Mouse (Mus musculus) neural tube, embryonic 12.5 days (tissue): ENCODE results near the gene Zfp580. TPM values are rescaled to one million over a fixed set of nuclear protein-coding genes. Genes with fewer than 3 reads are reported as not detected.

ENCODE experiments used
- ATAC-seq: fragments of 200-750 bp; cut with Nextera tagmentation; 2 replicates; pipeline ENCODE4 v1.8.0; 2017; ENCODE audit warnings: low read depth, mild to moderate bottlenecking, moderate TSS enrichment, moderate library complexity; ENCODE audit not compliant: low FRiP score
- H3K27ac ChIP-seq: fragments of 300-500 bp; sonication (generic); 2 replicates; pipeline ENCODE4 v1.5.1; 2016
- H3K27me3 ChIP-seq: fragments of 300-500 bp; sonication (generic); replicated peaks from 2 replicates; pipeline ENCODE4 v1.6.1; 2016; ENCODE audit warnings: mild to moderate bottlenecking
- H3K36me3 ChIP-seq: fragments of 300-500 bp; sonication (generic); 2 replicates; pipeline ENCODE4 v1.6.1; 2016; ENCODE audit warnings: mild to moderate bottlenecking
- H3K4me1 ChIP-seq: fragments of 300-500 bp; sonication (generic); 2 replicates; pipeline ENCODE4 v1.6.1; 2016
- H3K4me2 ChIP-seq: fragments of 300-500 bp; sonication (generic); replicated peaks from 2 replicates; pipeline ENCODE4 v1.6.1; 2016; ENCODE audit warnings: mild to moderate bottlenecking
- H3K4me3 ChIP-seq: fragments of 300-500 bp; sonication (generic); 2 replicates; pipeline ENCODE4 v1.5.1; 2016
- H3K9ac ChIP-seq: fragments of 300-500 bp; sonication (generic); 2 replicates; pipeline ENCODE4 v1.6.1; 2016; ENCODE audit warnings: mild to moderate bottlenecking
- H3K9me3 ChIP-seq: fragments of 300-500 bp; sonication (generic); 2 replicates; pipeline ENCODE4 v1.6.1; 2016; ENCODE audit warnings: mild to moderate bottlenecking
- WGBS: fragments of 180-500 bp; shearing (Covaris S2); methylation state at CpG from one replicate; pipeline ENCODE4 v1.1.7; 2016; 5-methylcytosine and 5-hydroxymethylcytosine counted together
- polyA plus RNA-seq: library from polyadenylated mRNA; unstranded; fragments of >200 nt; fragmentation: Nextera tagmentation; extraction: Ambion mirVana; gene quantifications from 2 replicates; pipeline ENCODE4 v1.2.1, GENCODE M21; 2016

The Zfp580 gene
- polyA plus RNA-seq, 1 experiment from 2014 or later = 56.0 TPM

DNA sequence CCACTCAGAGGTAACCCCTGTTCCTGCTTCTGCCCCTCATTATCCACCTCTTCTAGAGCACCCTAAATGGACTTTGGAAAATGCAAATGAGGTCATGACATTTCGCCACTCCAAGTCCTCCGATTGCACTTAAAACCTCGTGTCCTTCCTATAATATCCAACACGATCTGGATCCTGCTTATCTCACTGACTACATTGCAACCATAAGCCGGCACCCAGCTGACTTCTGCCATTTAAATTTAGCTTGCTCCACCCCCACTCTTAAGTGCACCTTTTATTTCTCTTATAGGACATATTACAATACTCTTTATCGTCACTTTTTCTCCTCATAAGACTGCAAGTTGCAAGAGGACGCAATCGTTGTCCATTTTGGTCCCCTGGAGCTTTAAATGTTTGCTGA, 13.9 kb upstream of the Zfp580 start:
- ATAC-seq = no peak
- WGBS = 92% methylated on average over 8 of the region's 8 CpGs
- no peak overlapping the region for H3K27ac ChIP-seq
- no peaks in the 10 kb centered on the region for H3K9me3 ChIP-seq
- H3K9ac ChIP-seq = peak overlapping the region; percentile 82
- H3K4me2 ChIP-seq = peak overlapping the region; percentile 57
- H3K4me3 ChIP-seq = peak overlapping the region; percentile 62
- peaks cover 37% of the 10 kb centered on the region for H3K36me3 ChIP-seq
- H3K27me3 ChIP-seq = no peaks in the 10 kb centered on the region
- H3K4me1 ChIP-seq = no peaks in the 10 kb centered on the region; the same call in 1 of the 2 replicates

DNA sequence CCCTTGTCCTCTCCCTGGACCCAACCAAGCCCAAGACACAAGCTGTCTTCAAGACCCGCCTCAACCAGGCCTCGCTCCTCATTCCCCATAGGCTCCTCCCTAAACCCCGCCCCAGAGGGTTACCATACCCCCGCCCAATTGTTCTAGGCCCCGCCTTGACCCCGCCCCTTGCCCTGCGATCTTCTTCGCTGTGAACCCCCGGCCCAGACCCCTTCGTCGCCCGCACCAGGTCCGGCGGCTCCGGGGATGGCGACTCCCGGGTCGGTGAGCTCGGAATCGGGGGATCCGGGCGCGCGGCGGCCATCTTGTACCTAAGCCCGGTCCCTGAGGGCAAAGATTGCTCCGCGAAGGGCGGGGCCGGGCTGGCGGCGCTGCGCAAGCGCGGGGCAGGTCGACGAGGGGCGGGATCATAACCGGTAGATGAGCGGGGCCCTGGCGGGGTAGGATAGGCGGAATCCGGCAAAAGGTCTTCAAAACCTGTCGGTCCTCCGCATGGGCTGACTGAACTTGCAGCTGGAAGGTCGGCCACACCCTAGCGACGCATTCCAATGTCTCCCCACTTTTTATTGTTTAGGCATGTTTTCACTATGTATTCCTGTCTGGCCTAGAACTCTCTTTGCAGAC, 13.1 kb upstream of the Zfp580 start, which contains the start of gene Zfp784:
Zfp784 (minus strand) TSS at position 338 of the 624 bp plus-strand sequence.
- under 1% methylated on average over 48 of the region's 48 CpGs for WGBS
- H3K4me3 ChIP-seq = peak within 1 kb of the TSS; percentile 62

DNA sequence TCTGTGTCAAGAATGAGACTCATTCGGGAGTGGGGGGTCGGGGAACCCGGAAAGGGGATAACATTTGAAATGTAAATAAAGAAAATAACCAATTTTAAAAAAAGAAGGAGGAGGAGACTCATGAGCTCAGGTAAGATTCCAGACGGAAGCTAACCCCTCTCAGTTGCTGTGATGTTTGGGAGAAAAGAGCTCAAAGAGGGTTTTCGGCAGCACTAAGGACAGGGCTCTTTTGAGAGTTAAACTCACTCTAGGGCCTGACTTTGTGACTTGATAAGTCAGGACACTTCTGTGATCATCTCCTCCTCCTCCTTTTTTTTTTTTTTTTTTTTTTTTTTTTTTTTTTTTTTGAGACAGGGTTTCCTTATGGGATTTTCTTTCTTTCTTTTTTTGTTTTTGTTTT, 12.4 kb upstream of the Zfp580 start:
- Histone ChIP-seq H3K36me3 (peaks cover 22% of the 10 kb centered on the region), H3K27ac (no peak overlapping the region), H3K9me3 (no peaks in the 10 kb centered on the region), H3K9ac (peak overlapping the region; percentile 82; the same call in 1 of the 2 replicates), H3K4me2 (peak overlapping the region; percentile 57), H3K4me1 (no peaks in the 10 kb centered on the region; the same call in 1 of the 2 replicates), H3K4me3 (peak overlapping the region; percentile 62), H3K27me3 (no peaks in the 10 kb centered on the region)
- no peak for ATAC-seq
- WGBS = 49% methylated on average over 5 of the region's 5 CpGs

More for the DNA sequence above, 13.1 kb upstream of the Zfp580 start, which contains the start of gene Zfp784:
- Histone ChIP-seq H3K27me3 (no peaks in the 10 kb centered on the region), H3K9me3 (no peaks in the 10 kb centered on the region), H3K27ac (peak within 1 kb of the TSS; percentile 90), H3K36me3 (peaks cover 29% of the 10 kb centered on the region), H3K9ac (peak within 1 kb of the TSS; percentile 82), H3K4me1 (no peaks in the 10 kb centered on the region; the same call in 1 of the 2 replicates), H3K4me2 (peak within 1 kb of the TSS; percentile 57)
- peak; percentile 96 for ATAC-seq

DNA sequence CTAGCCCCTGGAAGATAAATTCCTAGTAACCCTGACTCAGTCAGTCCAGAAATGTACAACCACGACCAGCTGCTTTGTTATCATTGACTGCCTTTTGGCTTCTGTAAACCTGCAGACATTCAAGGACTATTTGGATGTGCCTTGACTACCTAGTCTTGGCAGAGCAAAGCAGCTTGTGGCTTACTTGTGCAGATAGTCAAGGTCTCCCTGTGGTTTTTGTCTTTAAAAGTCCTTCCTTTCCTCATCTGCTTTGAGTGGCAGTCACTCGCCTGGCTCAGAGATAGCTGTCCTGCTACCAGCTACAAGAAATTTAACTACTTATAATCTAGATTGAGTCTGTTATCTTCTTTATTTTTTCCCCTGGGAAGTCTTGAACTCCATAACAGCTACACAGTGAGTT, 6.4 kb upstream of the Zfp580 start:
- no peaks in the 10 kb centered on the region for H3K9me3 ChIP-seq
- no peaks in the 10 kb centered on the region for H3K4me1 ChIP-seq
- ATAC-seq = no peak
- no peaks in the 10 kb centered on the region; the same call in 1 of the 2 replicates for H3K36me3 ChIP-seq
- H3K4me3 ChIP-seq = no peak overlapping the region
- no peak overlapping the region for H3K27ac ChIP-seq
- H3K4me2 ChIP-seq = no peak overlapping the region
- H3K27me3 ChIP-seq = no peaks in the 10 kb centered on the region
- H3K9ac ChIP-seq = no peak overlapping the region
- WGBS = 87% methylated on average over 2 of the region's 2 CpGs

DNA sequence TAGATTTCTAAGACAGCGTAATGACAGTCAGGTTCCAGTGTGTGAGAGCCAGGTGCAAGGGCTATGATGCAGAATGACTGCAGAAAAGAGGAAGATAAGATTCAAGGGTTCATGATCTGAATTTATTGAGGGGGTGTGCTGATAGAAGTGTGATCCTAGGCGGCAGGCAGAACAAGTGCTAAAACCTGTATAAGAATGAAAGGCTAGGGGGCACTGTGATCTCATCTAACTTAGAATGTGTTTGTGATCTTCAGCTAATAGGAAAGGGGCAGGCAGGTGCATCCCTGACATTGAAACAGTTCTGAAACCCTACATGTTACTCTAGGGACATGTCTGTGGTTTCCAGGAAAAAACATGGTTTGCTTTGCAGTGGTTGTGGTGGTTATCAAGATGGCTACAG, 5.2 kb upstream of the Zfp580 start:
- Histone ChIP-seq H3K9ac (no peak overlapping the region), H3K36me3 (no peaks in the 10 kb centered on the region; the same call in 1 of the 2 replicates), H3K4me2 (no peak overlapping the region), H3K27me3 (no peaks in the 10 kb centered on the region), H3K9me3 (no peaks in the 10 kb centered on the region), H3K4me3 (no peak overlapping the region), H3K27ac (no peak overlapping the region), H3K4me1 (peaks cover 6% of the 10 kb centered on the region)
- 66% methylated on average over 2 of the region's 2 CpGs for WGBS
- no peak for ATAC-seq

DNA sequence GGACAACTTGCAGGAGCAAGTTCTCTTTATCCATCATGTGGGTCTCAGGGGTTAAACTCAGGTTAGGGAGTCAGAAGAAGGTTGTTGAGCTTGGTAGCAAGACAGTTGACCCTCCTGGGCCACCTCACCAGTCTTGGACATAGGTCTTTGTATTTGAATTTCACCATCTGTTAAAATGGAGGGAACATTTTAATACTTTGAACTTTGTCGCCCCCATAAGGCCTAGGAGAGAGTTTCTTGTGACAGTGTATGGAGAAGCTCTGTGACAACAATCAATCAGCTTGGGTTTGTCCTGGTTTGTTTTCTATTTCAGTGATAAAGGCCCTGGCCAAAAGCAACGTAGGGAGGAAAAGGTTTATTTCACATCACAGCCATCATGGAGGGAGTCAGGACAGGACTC, 4.0 kb upstream of the Zfp580 start:
- no peak for ATAC-seq
- Histone ChIP-seq H3K9me3 (no peaks in the 10 kb centered on the region), H3K27ac (no peak overlapping the region), H3K4me3 (no peak overlapping the region), H3K36me3 (no peaks in the 10 kb centered on the region), H3K27me3 (no peaks in the 10 kb centered on the region), H3K9ac (no peak overlapping the region), H3K4me2 (no peak overlapping the region), H3K4me1 (peaks cover 12% of the 10 kb centered on the region)
- WGBS = 34% methylated on average over 2 of the region's 2 CpGs

DNA sequence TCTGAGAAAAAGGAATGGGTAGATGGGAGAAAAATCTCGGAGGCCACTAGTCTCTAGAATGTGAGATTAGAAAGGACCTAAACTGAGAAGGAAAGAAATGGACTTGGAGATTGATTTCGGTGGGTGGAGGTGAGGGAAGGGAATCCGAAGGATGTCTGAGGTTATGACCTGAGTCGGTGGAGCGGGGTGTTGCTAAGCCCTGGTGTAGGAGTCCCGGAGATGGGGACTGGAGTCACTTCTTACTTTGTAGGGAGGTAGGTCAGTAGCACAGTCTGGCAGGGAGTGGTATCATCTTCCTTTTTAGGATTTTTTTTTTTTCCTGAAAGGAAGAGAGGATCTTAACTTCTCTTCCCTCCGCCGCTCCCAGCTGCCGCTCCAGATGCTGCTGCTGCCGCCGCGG, 1.1 kb downstream of the Zfp580 start:
- Histone ChIP-seq H3K27ac (no peak overlapping the region), H3K9me3 (no peaks in the 10 kb centered on the region), H3K27me3 (peaks cover 48% of the 10 kb centered on the region), H3K4me2 (peak overlapping the region; percentile 91), H3K4me3 (peak overlapping the region; percentile 79), H3K36me3 (no peaks in the 10 kb centered on the region), H3K4me1 (peaks cover 38% of the 10 kb centered on the region), H3K9ac (peak overlapping the region; percentile 93)
- WGBS = 2% methylated on average over 12 of the region's 12 CpGs
- no peak for ATAC-seq

DNA sequence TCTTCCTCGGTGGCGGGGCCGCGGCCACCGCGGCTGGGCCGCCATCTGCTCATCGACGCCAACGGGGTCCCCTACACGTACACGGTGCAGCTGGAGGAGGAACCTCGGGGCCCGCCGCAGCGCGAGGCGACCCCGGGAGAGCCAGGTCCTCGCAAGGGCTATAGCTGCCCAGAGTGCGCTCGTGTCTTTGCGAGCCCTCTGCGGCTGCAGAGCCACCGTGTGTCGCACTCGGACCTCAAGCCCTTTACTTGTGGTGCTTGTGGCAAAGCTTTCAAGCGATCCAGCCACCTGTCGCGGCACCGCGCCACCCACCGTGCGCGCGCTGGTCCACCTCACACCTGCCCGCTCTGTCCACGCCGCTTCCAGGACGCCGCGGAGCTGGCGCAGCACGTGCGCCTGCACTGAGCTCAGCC, 1.6 kb downstream of the Zfp580 start:
- peaks cover 38% of the 10 kb centered on the region for H3K4me1 ChIP-seq
- peak overlapping the region; percentile 79 for H3K4me3 ChIP-seq
- WGBS = 2% methylated on average over 45 of the region's 45 CpGs
- H3K27me3 ChIP-seq = peaks cover 53% of the 10 kb centered on the region
- peak overlapping the region; percentile 91 for H3K4me2 ChIP-seq
- H3K27ac ChIP-seq = no peak overlapping the region
- H3K9me3 ChIP-seq = no peaks in the 10 kb centered on the region
- no peaks in the 10 kb centered on the region for H3K36me3 ChIP-seq
- peak overlapping the region; percentile 65 for H3K9ac ChIP-seq
- ATAC-seq = no peak

DNA sequence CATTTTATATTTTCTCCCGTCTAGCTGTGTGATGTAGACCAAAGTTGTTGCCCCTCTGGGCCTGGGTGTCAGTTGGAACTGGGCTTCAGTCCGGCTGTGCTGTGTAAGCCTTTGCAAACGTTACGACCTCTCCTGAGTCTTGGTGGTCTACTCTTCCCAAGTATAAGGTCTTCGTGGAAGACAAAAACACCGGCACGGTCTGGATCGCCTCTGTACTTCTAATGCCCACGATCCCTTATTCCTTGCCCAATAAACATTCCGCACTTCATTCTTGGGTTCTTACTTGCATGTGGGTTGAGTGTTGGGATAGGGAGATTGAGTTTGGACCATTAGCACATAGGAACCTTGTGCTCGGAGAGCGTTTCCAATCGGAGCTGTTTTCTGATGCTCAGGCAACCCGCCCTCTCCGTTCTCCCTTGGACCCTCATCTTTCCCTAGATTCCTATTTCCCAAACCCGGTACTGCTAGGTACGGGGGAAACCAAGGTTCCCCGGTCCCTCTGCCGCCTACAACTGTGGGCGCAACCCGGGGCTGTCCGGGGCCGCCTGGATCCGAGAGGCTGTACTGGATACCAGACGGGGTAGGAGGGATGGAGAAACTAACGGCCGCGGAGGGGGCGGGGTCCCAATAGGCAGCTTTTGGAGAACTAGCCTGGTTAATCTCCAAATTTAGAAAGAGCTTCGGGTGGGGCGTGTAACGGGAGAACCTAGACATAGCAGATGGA, 2.3 kb downstream of the Zfp580 start:
- H3K9ac ChIP-seq = peak overlapping the region; percentile 65
- 9% methylated on average over 32 of the region's 32 CpGs for WGBS
- H3K4me1 ChIP-seq = peaks cover 38% of the 10 kb centered on the region
- no peaks in the 10 kb centered on the region for H3K9me3 ChIP-seq
- H3K4me2 ChIP-seq = peak overlapping the region; percentile 91
- no peak for ATAC-seq
- no peaks in the 10 kb centered on the region for H3K36me3 ChIP-seq
- peak overlapping the region; percentile 79 for H3K4me3 ChIP-seq
- peaks cover 60% of the 10 kb centered on the region for H3K27me3 ChIP-seq
- no peak overlapping the region for H3K27ac ChIP-seq

DNA sequence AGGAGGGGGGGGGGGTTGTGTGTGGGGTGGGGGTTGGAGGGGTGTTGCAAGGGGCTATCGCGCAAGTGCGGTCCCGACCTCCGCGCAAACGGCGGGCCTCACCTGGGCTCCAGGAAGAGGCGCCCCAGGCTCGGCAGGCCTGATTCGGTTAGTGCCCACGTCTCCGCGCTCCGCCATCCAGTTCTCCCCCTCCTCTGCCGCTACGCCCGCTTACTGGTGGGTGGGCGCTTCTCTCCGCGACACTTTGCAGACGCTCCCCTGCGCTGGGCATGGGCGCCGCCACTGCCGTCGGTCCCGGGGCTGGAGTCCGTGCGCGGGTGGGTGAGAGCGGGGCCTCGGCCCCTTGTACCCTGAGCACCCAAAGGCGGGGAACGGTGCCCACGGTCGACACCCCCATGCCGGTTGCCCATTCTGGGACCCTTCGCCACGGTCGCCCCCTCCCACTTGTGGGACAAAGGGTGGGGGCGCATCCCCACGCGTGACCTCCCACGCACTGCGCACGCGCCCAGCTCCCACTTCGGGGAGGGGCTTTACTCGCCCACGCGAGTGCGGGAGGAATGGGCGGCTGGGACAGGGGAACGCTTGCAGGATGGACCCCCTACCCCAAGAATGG, 5.4 kb downstream of the Zfp580 start:
- 2% methylated on average over 55 of the region's 55 CpGs for WGBS
- Histone ChIP-seq H3K9ac (peak overlapping the region; percentile 69), H3K27ac (peak overlapping the region; percentile 26; the same call in 1 of the 2 replicates), H3K4me3 (peak overlapping the region; percentile 44), H3K9me3 (no peaks in the 10 kb centered on the region), H3K4me1 (peaks cover 47% of the 10 kb centered on the region), H3K36me3 (no peaks in the 10 kb centered on the region), H3K27me3 (peaks cover 63% of the 10 kb centered on the region), H3K4me2 (peak overlapping the region; percentile 68)
- no peak for ATAC-seq

DNA sequence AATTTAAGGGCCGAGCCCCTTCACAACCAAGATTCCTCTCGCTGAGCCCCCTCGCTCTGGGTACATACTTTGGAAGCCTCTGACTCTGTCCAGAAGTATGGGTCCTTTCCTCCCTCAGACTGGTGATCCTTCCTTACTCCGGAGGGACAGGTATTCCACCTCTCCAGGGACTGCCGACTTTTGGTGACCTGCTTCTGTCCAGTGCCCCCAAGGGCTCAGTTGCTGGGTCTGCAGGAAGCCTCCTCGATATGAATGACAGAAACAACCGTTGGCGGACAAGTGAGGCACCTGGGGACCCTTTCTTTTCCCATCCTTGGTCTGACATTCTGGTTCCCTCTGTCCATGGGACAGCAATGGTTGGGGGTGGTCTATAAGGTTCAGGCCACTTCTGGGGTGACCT, 6.0 kb downstream of the Zfp580 start:
- Histone ChIP-seq H3K4me2 (peak overlapping the region; percentile 68), H3K9me3 (no peaks in the 10 kb centered on the region), H3K36me3 (no peaks in the 10 kb centered on the region), H3K27me3 (peaks cover 63% of the 10 kb centered on the region), H3K4me1 (peaks cover 41% of the 10 kb centered on the region), H3K9ac (peak overlapping the region; percentile 69; the same call in 1 of the 2 replicates), H3K4me3 (peak overlapping the region; percentile 44), H3K27ac (no peak overlapping the region)
- no peak for ATAC-seq
- WGBS = 37% methylated on average over 8 of the region's 8 CpGs

DNA sequence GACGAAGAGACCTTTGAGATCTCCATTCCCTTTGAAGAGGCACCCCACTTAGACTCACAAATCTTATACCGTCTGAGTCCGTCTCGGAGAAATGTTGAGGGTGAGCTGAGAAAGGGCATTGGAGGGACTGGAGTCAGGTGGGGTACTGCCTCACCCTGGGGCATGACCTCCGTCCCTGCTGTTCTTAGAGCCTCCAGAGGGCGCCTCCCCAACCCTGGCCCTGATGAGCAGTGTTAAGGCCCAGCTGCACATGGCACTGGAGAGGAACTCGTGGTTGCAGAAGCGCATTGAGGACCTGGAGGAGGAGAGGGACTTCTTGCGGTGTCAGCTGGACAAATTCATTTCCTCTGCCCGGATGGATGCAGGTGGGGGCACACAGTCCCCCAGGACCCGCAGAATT, 6.5 kb downstream of the Zfp580 start:
- no peak for ATAC-seq
- no peaks in the 10 kb centered on the region for H3K36me3 ChIP-seq
- H3K9ac ChIP-seq = no peak overlapping the region
- H3K27me3 ChIP-seq = peaks cover 61% of the 10 kb centered on the region
- peak overlapping the region; percentile 68 for H3K4me2 ChIP-seq
- H3K4me3 ChIP-seq = peak overlapping the region; percentile 44; the same call in 1 of the 2 replicates
- 28% methylated on average over 11 of the region's 11 CpGs for WGBS
- no peaks in the 10 kb centered on the region for H3K9me3 ChIP-seq
- H3K27ac ChIP-seq = no peak overlapping the region
- peaks cover 37% of the 10 kb centered on the region for H3K4me1 ChIP-seq
